Mouse (Mus musculus) small intestine, adult 2 months (tissue): ENCODE data around the gene Il17re. TPM values are rescaled to one million over a fixed set of nuclear protein-coding genes. Genes with fewer than 3 reads are reported as not detected.

ENCODE experiments used
- H3K27ac ChIP-seq: fragments of 200-500 bp; 2 replicates; pipeline ENCODE4 v1.5.1; 2012; ENCODE audit warnings: low read depth, low read length, control low read depth, inconsistent platforms; ENCODE audit not compliant: insufficient read depth
- H3K27me3 ChIP-seq: fragments of 200-500 bp; 2 replicates; pipeline ENCODE4 v1.6.1; 2012; ENCODE audit warnings: mild to moderate bottlenecking, moderate library complexity, low read length, inconsistent platforms; ENCODE audit not compliant: control insufficient read depth, insufficient read depth
- H3K36me3 ChIP-seq: fragments of 200-500 bp; 2 replicates; pipeline ENCODE4 v1.6.1; 2012; ENCODE audit warnings: mild to moderate bottlenecking, low read length, control low read depth, inconsistent platforms; ENCODE audit not compliant: control insufficient read depth, insufficient read depth
- H3K4me1 ChIP-seq: fragments of 200-500 bp; 2 replicates; pipeline ENCODE4 v1.6.1; 2012; ENCODE audit warnings: low read length, inconsistent platforms, mixed read lengths; ENCODE audit not compliant: control insufficient read depth, insufficient read depth, insufficient read length
- H3K4me3 ChIP-seq: fragments of 200-500 bp; 2 replicates; pipeline ENCODE4 v1.5.1; 2012; ENCODE audit warnings: low read depth, mild to moderate bottlenecking, control low read depth, inconsistent platforms, low read length, moderate library complexity
- CTCF ChIP-seq: fragments of 200-500 bp; IDR thresholded peaks from 2 replicates; pipeline ENCODE4 v1.5.1; 2012; ENCODE audit warnings: low read depth, mild to moderate bottlenecking, control low read depth, inconsistent platforms, low read length, moderate library complexity, mixed read lengths; ENCODE audit not compliant: insufficient replicate concordance, insufficient read length; ENCODE audit errors: extremely low read depth
- POLR2A ChIP-seq: fragments of 200-500 bp; IDR thresholded peaks from 2 replicates; pipeline ENCODE4 v1.6.1; 2012; ENCODE audit warnings: low read depth, mild to moderate bottlenecking, control low read depth, inconsistent platforms, low read length, moderate library complexity
- WGBS: fragments of 180-500 bp; shearing (Covaris S2); methylation state at CpG from one replicate; pipeline ENCODE4 v1.1.7; 2018; 5-methylcytosine and 5-hydroxymethylcytosine counted together
- polyA plus RNA-seq: library from polyadenylated mRNA; depleted of rRNA; stranded (reverse); fragments of >200 nt; gene quantifications from 2 replicates; pipeline ENCODE4 v1.2.3, GENCODE M21; 2012

Il17re gene
- polyA plus RNA-seq, 1 experiment: 6.8 TPM

- H3K27ac ChIP-seq: no peak overlapping the region
- TF ChIP-seq CTCF (no peak), POLR2A (no peak)
- no peaks in the 10 kb centered on the region for H3K36me3 ChIP-seq
- WGBS: 54% methylated on average over 7 of the region's 7 CpGs
- H3K4me1 ChIP-seq: 0 out of 2 replicates have a peak, but pooled peaks cover 3% of the 10 kb centered on the region
- H3K27me3 ChIP-seq: no peaks in the 10 kb centered on the region
- no peak overlapping the region for H3K4me3 ChIP-seq
Measured at GRCm38 (mm10) chr6:113464040-113464439, 5.8 kb downstream of the Il17re start.

DNA sequence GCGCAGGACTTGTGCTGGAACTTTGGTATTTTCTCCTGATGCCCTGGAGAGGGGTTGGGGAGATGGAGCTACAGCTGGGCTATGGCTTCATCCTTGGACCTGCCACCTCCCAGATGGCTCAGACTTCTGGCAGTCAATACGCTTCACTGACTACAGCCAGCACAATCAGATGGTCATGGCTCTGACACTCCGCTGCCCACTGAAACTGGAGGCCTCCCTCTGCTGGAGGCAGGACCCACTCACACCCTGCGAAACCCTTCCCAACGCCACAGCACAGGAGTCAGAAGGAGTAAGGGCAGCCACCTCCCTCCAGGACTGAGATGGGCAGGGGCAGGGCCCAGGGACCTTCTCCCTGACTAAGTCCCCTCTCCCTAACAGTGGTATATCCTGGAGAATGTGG lies 7.3 kb downstream of the Il17re start:
- Histone ChIP-seq H3K27ac (no peak overlapping the region), H3K36me3 (no peaks in the 10 kb centered on the region), H3K27me3 (no peaks in the 10 kb centered on the region), H3K4me3 (no peak overlapping the region), H3K4me1 (peaks cover 10% of the 10 kb centered on the region)
- TF ChIP-seq CTCF (no peak), POLR2A (no peak)
- 72% methylated on average over 5 of the region's 5 CpGs for WGBS

DNA sequence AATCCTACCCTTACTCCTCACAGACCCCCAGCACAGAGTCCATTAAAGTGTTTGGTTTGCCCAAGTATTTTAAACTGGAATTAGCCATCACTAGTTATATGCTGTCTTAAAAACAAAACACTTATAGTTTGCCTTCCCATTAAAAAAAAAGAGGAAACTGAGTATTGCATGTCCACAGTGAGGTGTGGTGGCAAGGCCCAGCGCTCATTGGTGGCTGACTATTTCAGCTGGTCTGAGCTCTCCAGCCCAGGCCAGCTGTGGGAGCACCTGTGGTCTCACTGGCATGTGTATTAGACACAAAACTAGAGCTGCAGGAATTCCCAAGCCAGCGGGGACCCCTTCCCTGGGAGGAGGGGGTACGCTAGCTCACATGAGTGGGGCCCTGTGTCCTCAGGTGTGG lies 10.2 kb downstream of the Il17re start:
- Histone ChIP-seq H3K27me3 (no peaks in the 10 kb centered on the region), H3K36me3 (no peaks in the 10 kb centered on the region), H3K4me3 (no peak overlapping the region), H3K4me1 (peaks cover 24% of the 10 kb centered on the region), H3K27ac (no peak overlapping the region)
- TF ChIP-seq POLR2A (no peak), CTCF (no peak)
- WGBS: 69% methylated on average over 3 of the region's 3 CpGs

- no peaks in the 10 kb centered on the region for H3K27me3 ChIP-seq
- H3K4me3 ChIP-seq: peak overlapping the region; percentile 61
- WGBS: 6% methylated on average over 9 of the region's 9 CpGs
- H3K4me1 ChIP-seq: peaks cover 28% of the 10 kb centered on the region
- H3K27ac ChIP-seq: no peak overlapping the region; the same call in 1 of the 2 replicates
- peak; percentile 71; the same call in 1 of the 2 replicates for TF ChIP-seq CTCF
- TF ChIP-seq POLR2A: no peak
- H3K36me3 ChIP-seq: peaks cover 2% of the 10 kb centered on the region; the same call in 1 of the 2 replicates
Measured at GRCm38 (mm10) chr6:113469021-113469420, 10.7 kb downstream of the Il17re start.

GRCm38 (mm10) chr6:113469432-113469831 lies 11.1 kb downstream of the Il17re start:
- peak overlapping the region; percentile 61 for H3K4me3 ChIP-seq
- WGBS: 2% methylated on average over 31 of the region's 31 CpGs
- H3K27me3 ChIP-seq: no peaks in the 10 kb centered on the region
- no peak overlapping the region; the same call in 1 of the 2 replicates for H3K27ac ChIP-seq
- peaks cover 32% of the 10 kb centered on the region for H3K4me1 ChIP-seq
- TF ChIP-seq POLR2A (no peak), CTCF (peak; percentile 64)
- H3K36me3 ChIP-seq: peaks cover 6% of the 10 kb centered on the region; the same call in 1 of the 2 replicates

- TF ChIP-seq POLR2A (peak; percentile 94), CTCF (no peak)
- peak within 1 kb of the TSS; percentile 64 for H3K4me3 ChIP-seq
Measured at GRCm38 (mm10) chr6:113471297-113471936, 13.1 kb downstream of the Il17re start, which contains the start of gene Il17rc. Il17rc (plus strand) TSS chr6:113471427.

DNA sequence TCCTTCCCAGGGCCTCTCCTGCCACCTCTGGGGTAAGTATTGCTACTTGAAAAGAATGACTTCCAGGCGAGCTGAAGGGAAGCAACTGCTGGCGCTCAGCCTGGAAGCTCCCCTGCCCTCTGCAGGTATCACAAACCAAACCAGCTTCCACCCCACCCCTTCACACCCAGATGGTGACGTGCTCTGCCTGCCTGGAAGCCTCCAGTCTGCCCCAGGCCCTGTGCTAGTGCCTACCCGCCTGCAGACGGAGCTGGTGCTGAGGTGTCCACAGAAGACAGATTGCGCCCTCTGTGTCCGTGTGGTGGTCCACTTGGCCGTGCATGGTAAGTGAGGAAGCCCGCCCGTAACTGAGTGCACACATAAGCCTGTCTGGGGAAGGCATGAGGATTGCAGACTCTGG lies 13.8 kb downstream of the Il17re start:
- WGBS: 46% methylated on average over 10 of the region's 10 CpGs
- no peaks in the 10 kb centered on the region for H3K27me3 ChIP-seq
- H3K27ac ChIP-seq: peak overlapping the region; percentile 92
- H3K4me3 ChIP-seq: peak overlapping the region; percentile 64
- H3K36me3 ChIP-seq: peaks cover 19% of the 10 kb centered on the region
- no peak for TF ChIP-seq CTCF
- TF ChIP-seq POLR2A: peak; percentile 23; the same call in 1 of the 2 replicates
- peaks cover 45% of the 10 kb centered on the region for H3K4me1 ChIP-seq

More at GRCm38 (mm10) chr6:113471297-113471936, 13.1 kb downstream of the Il17re start, which contains the start of gene Il17rc:
- H3K4me1 ChIP-seq: peaks cover 40% of the 10 kb centered on the region
- H3K27ac ChIP-seq: peak within 1 kb of the TSS; percentile 92
- no peaks in the 10 kb centered on the region for H3K27me3 ChIP-seq
- WGBS: 12% methylated on average over 12 of the region's 12 CpGs
- H3K36me3 ChIP-seq: peaks cover 14% of the 10 kb centered on the region
